Mouse (Mus musculus) liver, adult 2 months (tissue): ENCODE measurements around the gene Ugt1a7c.

Experiments
- CTCF ChIP-seq: fragments of 200-500 bp; IDR thresholded peaks from 2 replicates; pipeline ENCODE4 v1.5.1; 2011; ENCODE audit warnings: low read depth, low read length, control low read depth
- POLR2A ChIP-seq: fragments of 200-500 bp; IDR thresholded peaks from 2 replicates; pipeline ENCODE4 v1.6.1; 2011; ENCODE audit warnings: low read length, control low read depth; ENCODE audit not compliant: insufficient read depth; ENCODE audit errors: extremely low read depth

DNA sequence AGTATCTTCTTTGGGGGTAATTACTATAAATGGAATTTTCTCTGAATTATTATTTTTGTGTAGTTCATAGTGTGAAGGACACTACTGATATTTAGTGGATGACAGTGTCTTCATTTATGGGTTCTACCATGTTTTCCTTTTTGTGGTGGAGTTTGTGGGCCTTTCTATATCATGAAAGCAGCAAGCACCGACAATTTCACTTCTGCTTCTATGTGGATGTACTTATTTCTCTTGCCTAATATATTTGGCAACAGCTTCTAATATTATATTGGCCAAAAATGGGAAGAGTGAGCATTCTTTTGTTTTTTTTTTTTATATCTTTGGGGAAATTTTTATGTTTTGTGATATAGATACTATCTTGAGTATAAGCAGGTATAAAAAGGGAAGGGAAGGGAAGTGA, 13.2 kb upstream of the Ugt1a7c start:
- TF ChIP-seq CTCF, result no peak
- TF ChIP-seq POLR2A, result no peak
